Mouse (Mus musculus) megakaryocyte, embryonic 14.5 days (primary cell): ENCODE data around the gene Hsd3b4.
"Not testable (repeated sequence)": the region's sequence is repeated elsewhere in the genome, so short reads cannot be mapped to it uniquely, and the experiment has no call there.

ENCODE experiments used
- FLI1 ChIP-seq: IDR thresholded peaks from 2 replicates; pipeline ENCODE4 v1.6.1; 2012; ENCODE audit warnings: low read length, inconsistent platforms, mixed read lengths
- GATA1 ChIP-seq: IDR thresholded peaks from 3 replicates; pipeline ENCODE4 v1.6.1; 2012; ENCODE audit warnings: mixed read lengths, low read length, inconsistent platforms, borderline replicate concordance

GRCm38 (mm10) chr3:98497401-98497800 lies 12.9 kb downstream of the Hsd3b4 start:
- not testable (repeated sequence) for TF ChIP-seq GATA1, FLI1
